Mouse (Mus musculus): ENCODE measurements around the gene Tacc2. TPM values are rescaled to one million over a fixed set of nuclear protein-coding genes. Genes with fewer than 3 reads are reported as not detected.
"Not testable (repeated sequence)": the region's sequence is repeated elsewhere in the genome, so short reads cannot be mapped to it uniquely, and the experiment has no call there.

The Tacc2 gene
- polyA plus RNA-seq, 1 experiment from 2014 or later, result 63.4 TPM

- no peak overlapping the region for H3K9ac ChIP-seq (replicated peaks; ENCODE audit: low read depth, low read length)
- no peak overlapping the region for H3K4me2 ChIP-seq (ENCODE audit: low read depth, low read length)
- 64% methylated on average over 4 of the region's 4 CpGs for WGBS
- H3K27ac ChIP-seq (ENCODE audit: low read depth, low read length), result no peak overlapping the region
- no peak overlapping the region for H3K4me3 ChIP-seq (ENCODE audit: low read depth, low read length)
- no peaks in the 10 kb centered on the region for H3K27me3 ChIP-seq (ENCODE audit: control insufficient read depth, insufficient read depth, low read length)
- H3K9me3 ChIP-seq (ENCODE audit: control insufficient read depth, low read length), result no peaks in the 10 kb centered on the region
- no peaks in the 10 kb centered on the region; the same call in 1 of the 2 replicates for H3K4me1 ChIP-seq (ENCODE audit: control insufficient read depth, insufficient read depth, low read length)
- H3K36me3 ChIP-seq (ENCODE audit: control insufficient read depth, insufficient read depth, low read length), result no peaks in the 10 kb centered on the region
- ATAC-seq (ENCODE audit: low read depth), result no peak
Observed at GRCm38 (mm10) chr7:130662869-130663268, 85.6 kb downstream of the Tacc2 start.

GRCm38 (mm10) chr7:130664037-130664436 is 86.8 kb downstream of the Tacc2 start:
- Histone ChIP-seq H3K9me3 (ENCODE audit: control insufficient read depth, low read length) (no peaks in the 10 kb centered on the region), H3K27ac (ENCODE audit: low read depth, low read length) (no peak overlapping the region), H3K27me3 (ENCODE audit: control insufficient read depth, insufficient read depth, low read length) (no peaks in the 10 kb centered on the region), H3K4me3 (ENCODE audit: low read depth, low read length) (no peak overlapping the region), H3K9ac (replicated peaks; ENCODE audit: low read depth, low read length) (no peak overlapping the region), H3K4me2 (ENCODE audit: low read depth, low read length) (no peak overlapping the region), H3K36me3 (ENCODE audit: control insufficient read depth, insufficient read depth, low read length) (no peaks in the 10 kb centered on the region), H3K4me1 (ENCODE audit: control insufficient read depth, insufficient read depth, low read length) (peaks cover 8% of the 10 kb centered on the region)
- no peak for ATAC-seq (ENCODE audit: low read depth)
- 97% methylated on average over 5 of the region's 5 CpGs for WGBS

- no peak overlapping the region for H3K4me3 ChIP-seq (ENCODE audit: low read depth, low read length)
- peaks cover 12% of the 10 kb centered on the region for H3K4me1 ChIP-seq (ENCODE audit: control insufficient read depth, insufficient read depth, low read length)
- no peak overlapping the region for H3K27ac ChIP-seq (ENCODE audit: low read depth, low read length)
- H3K27me3 ChIP-seq (ENCODE audit: control insufficient read depth, insufficient read depth, low read length), result no peaks in the 10 kb centered on the region
- no peak overlapping the region for H3K9ac ChIP-seq (replicated peaks; ENCODE audit: low read depth, low read length)
- H3K9me3 ChIP-seq (ENCODE audit: control insufficient read depth, low read length), result no peaks in the 10 kb centered on the region
- no peak overlapping the region for H3K4me2 ChIP-seq (ENCODE audit: low read depth, low read length)
- 86% methylated on average over 5 of the region's 5 CpGs for WGBS
- no peak for ATAC-seq (ENCODE audit: low read depth)
- H3K36me3 ChIP-seq (ENCODE audit: control insufficient read depth, insufficient read depth, low read length), result no peaks in the 10 kb centered on the region
Observed at GRCm38 (mm10) chr7:130664629-130665028, 87.4 kb downstream of the Tacc2 start.

- no peaks in the 10 kb centered on the region for H3K27me3 ChIP-seq (ENCODE audit: control insufficient read depth, insufficient read depth, low read length)
- no peak for ATAC-seq (ENCODE audit: low read depth)
- peaks cover 17% of the 10 kb centered on the region for H3K4me1 ChIP-seq (ENCODE audit: control insufficient read depth, insufficient read depth, low read length)
- no peak overlapping the region for H3K4me3 ChIP-seq (ENCODE audit: low read depth, low read length)
- H3K4me2 ChIP-seq (ENCODE audit: low read depth, low read length), result no peak overlapping the region
- no peaks in the 10 kb centered on the region for H3K9me3 ChIP-seq (ENCODE audit: control insufficient read depth, low read length)
- H3K27ac ChIP-seq (ENCODE audit: low read depth, low read length), result no peak overlapping the region
- no peak overlapping the region for H3K9ac ChIP-seq (replicated peaks; ENCODE audit: low read depth, low read length)
- H3K36me3 ChIP-seq (ENCODE audit: control insufficient read depth, insufficient read depth, low read length), result no peaks in the 10 kb centered on the region
- WGBS, result 98% methylated on average over 9 of the region's 9 CpGs
Observed at GRCm38 (mm10) chr7:130665358-130665757, 88.1 kb downstream of the Tacc2 start.

GRCm38 (mm10) chr7:130668013-130668412 is 90.8 kb downstream of the Tacc2 start:
- not testable (repeated sequence) for H3K9ac ChIP-seq (replicated peaks; ENCODE audit: low read depth, low read length); ATAC-seq (ENCODE audit: low read depth); H3K4me2 ChIP-seq (ENCODE audit: low read depth, low read length); H3K4me3 ChIP-seq (ENCODE audit: low read depth, low read length); H3K27me3 ChIP-seq (ENCODE audit: control insufficient read depth, insufficient read depth, low read length); H3K9me3 ChIP-seq (ENCODE audit: control insufficient read depth, low read length); H3K36me3 ChIP-seq (ENCODE audit: control insufficient read depth, insufficient read depth, low read length)
- Histone ChIP-seq H3K4me1 (ENCODE audit: control insufficient read depth, insufficient read depth, low read length) (peaks cover 23% of the 10 kb centered on the region), H3K27ac (ENCODE audit: low read depth, low read length) (peak overlapping the region; percentile 89; the same call in 1 of the 2 replicates)
- 70% methylated on average over 1 of the region's 1 CpGs for WGBS

- Histone ChIP-seq H3K36me3 (ENCODE audit: control insufficient read depth, insufficient read depth, low read length) (no peaks in the 10 kb centered on the region), H3K4me3 (ENCODE audit: low read depth, low read length) (no peak overlapping the region)
Observed at GRCm38 (mm10) chr7:130668729-130669281, 91.6 kb downstream of the Tacc2 start.

GRCm38 (mm10) chr7:130669370-130669881 is 92.2 kb downstream of the Tacc2 start:
- Histone ChIP-seq H3K36me3 (ENCODE audit: control insufficient read depth, insufficient read depth, low read length) (no peaks in the 10 kb centered on the region), H3K27me3 (ENCODE audit: control insufficient read depth, insufficient read depth, low read length) (no peaks in the 10 kb centered on the region), H3K9me3 (ENCODE audit: control insufficient read depth, low read length) (no peaks in the 10 kb centered on the region), H3K4me3 (ENCODE audit: low read depth, low read length) (no peak overlapping the region), H3K4me1 (ENCODE audit: control insufficient read depth, insufficient read depth, low read length) (peaks cover 23% of the 10 kb centered on the region), H3K4me2 (ENCODE audit: low read depth, low read length) (no peak overlapping the region), H3K9ac (replicated peaks; ENCODE audit: low read depth, low read length) (no peak overlapping the region), H3K27ac (ENCODE audit: low read depth, low read length) (peak overlapping the region; percentile 89)
- 44% methylated on average over 8 of the region's 8 CpGs for WGBS
- ATAC-seq (ENCODE audit: low read depth), result peak; percentile 58

More at GRCm38 (mm10) chr7:130668729-130669281, 91.6 kb downstream of the Tacc2 start:
- WGBS, result 35% methylated on average over 7 of the region's 7 CpGs
- no peaks in the 10 kb centered on the region for H3K27me3 ChIP-seq (ENCODE audit: control insufficient read depth, insufficient read depth, low read length)
- no peak overlapping the region for H3K9ac ChIP-seq (replicated peaks; ENCODE audit: low read depth, low read length)
- no peaks in the 10 kb centered on the region for H3K9me3 ChIP-seq (ENCODE audit: control insufficient read depth, low read length)
- peaks cover 23% of the 10 kb centered on the region for H3K4me1 ChIP-seq (ENCODE audit: control insufficient read depth, insufficient read depth, low read length)
- H3K4me2 ChIP-seq (ENCODE audit: low read depth, low read length), result no peak overlapping the region
- H3K27ac ChIP-seq (ENCODE audit: low read depth, low read length), result peak overlapping the region; percentile 89
- peak; percentile 50; the same call in 1 of the 2 replicates for ATAC-seq (ENCODE audit: low read depth)

- H3K4me1 ChIP-seq (ENCODE audit: control insufficient read depth, insufficient read depth, low read length), result peaks cover 23% of the 10 kb centered on the region
- H3K27ac ChIP-seq (ENCODE audit: low read depth, low read length), result peak overlapping the region; percentile 22; the same call in 1 of the 2 replicates
- H3K9ac ChIP-seq (replicated peaks; ENCODE audit: low read depth, low read length), result 0 out of 2 replicates have a peak overlapping the region, but pooled peaks have one; percentile 8
- H3K4me2 ChIP-seq (ENCODE audit: low read depth, low read length), result no peak overlapping the region
- H3K36me3 ChIP-seq (ENCODE audit: control insufficient read depth, insufficient read depth, low read length), result no peaks in the 10 kb centered on the region
- ATAC-seq (ENCODE audit: low read depth), result no peak
- H3K27me3 ChIP-seq (ENCODE audit: control insufficient read depth, insufficient read depth, low read length), result no peaks in the 10 kb centered on the region
- H3K4me3 ChIP-seq (ENCODE audit: low read depth, low read length), result no peak overlapping the region
- 85% methylated on average over 4 of the region's 4 CpGs for WGBS
- H3K9me3 ChIP-seq (ENCODE audit: control insufficient read depth, low read length), result no peaks in the 10 kb centered on the region
Observed at GRCm38 (mm10) chr7:130670358-130670757, 93.1 kb downstream of the Tacc2 start.

GRCm38 (mm10) chr7:130671301-130671700 is 94.1 kb downstream of the Tacc2 start:
- no peak for ATAC-seq (ENCODE audit: low read depth)
- Histone ChIP-seq H3K4me2 (ENCODE audit: low read depth, low read length) (no peak overlapping the region), H3K4me3 (ENCODE audit: low read depth, low read length) (no peak overlapping the region), H3K27me3 (ENCODE audit: control insufficient read depth, insufficient read depth, low read length) (no peaks in the 10 kb centered on the region), H3K4me1 (ENCODE audit: control insufficient read depth, insufficient read depth, low read length) (peaks cover 23% of the 10 kb centered on the region), H3K9me3 (ENCODE audit: control insufficient read depth, low read length) (no peaks in the 10 kb centered on the region), H3K27ac (ENCODE audit: low read depth, low read length) (no peak overlapping the region), H3K9ac (replicated peaks; ENCODE audit: low read depth, low read length) (no peak overlapping the region), H3K36me3 (ENCODE audit: control insufficient read depth, insufficient read depth, low read length) (no peaks in the 10 kb centered on the region)
- 42% methylated on average over 6 of the region's 6 CpGs for WGBS

Measured in neural tube, embryonic 14.5 days (tissue).